Mouse (Mus musculus) lung, adult 2 months (tissue): Measurements from ENCODE around the gene Fmod. TPM values are rescaled to one million over a fixed set of nuclear protein-coding genes. Genes with fewer than 3 reads are reported as not detected.

Experiments
- DNase-seq: peaks from one replicate; pipeline ENCODE4 v3.0.0; 2022
- H3K4me1 ChIP-seq: fragments of 200-500 bp; 2 replicates; pipeline ENCODE4 v1.6.1; 2011; ENCODE audit warnings: low read length; ENCODE audit not compliant: control insufficient read depth, insufficient read depth
- H3K4me3 ChIP-seq: fragments of 200-500 bp; replicated peaks from 2 replicates; pipeline ENCODE3; 2011; ENCODE audit warnings: low read depth, mild to moderate bottlenecking, control low read depth, low read length; ENCODE audit errors: extremely low read depth
- CTCF ChIP-seq: fragments of 200-500 bp; IDR thresholded peaks from 2 replicates; pipeline ENCODE4 v1.5.1; 2011; ENCODE audit warnings: mild to moderate bottlenecking, low read length, control low read depth; ENCODE audit not compliant: insufficient read depth
- POLR2A ChIP-seq: fragments of 200-500 bp; IDR thresholded peaks from 2 replicates; pipeline ENCODE4 v1.6.1; 2011; ENCODE audit warnings: low read depth, mild to moderate bottlenecking, control low read depth, low read length, borderline replicate concordance; ENCODE audit errors: extremely low read depth
- WGBS: fragments of 180-500 bp; shearing (Covaris S2); methylation state at CpG from one replicate; pipeline ENCODE4 v1.1.7; 2018; 5-methylcytosine and 5-hydroxymethylcytosine counted together
- polyA plus RNA-seq: library from polyadenylated mRNA; depleted of rRNA; stranded (reverse); fragments of >200 nt; gene quantifications from 2 replicates; pipeline ENCODE4 v1.2.3, GENCODE M21; 2012; rRNA removed

Gene Fmod
- polyA plus RNA-seq, result 7.9 and 14.2 TPM in 2 replicates

- no peaks in the 10 kb centered on the region for H3K4me1 ChIP-seq
- WGBS, result 45% methylated on average over 9 of the region's 9 CpGs
Measured at GRCm38 (mm10) chr1:134037172-134037571, at the start of gene Fmod. Gene Fmod (plus strand): TSS chr1:134037254.

GRCm38 (mm10) chr1:133988845-133989244, 48.2 kb upstream of the Fmod start:
- no peak overlapping the region for H3K4me3 ChIP-seq
- 31% methylated on average over 3 of the region's 3 CpGs for WGBS
- DNase-seq, result peak; percentile 22
- no peaks in the 10 kb centered on the region; the same call in 1 of the 2 replicates for H3K4me1 ChIP-seq
- TF ChIP-seq POLR2A (no peak), CTCF (no peak)

More at GRCm38 (mm10) chr1:134037172-134037571, at the start of gene Fmod:
- TF ChIP-seq CTCF, result no peak
- no peak for TF ChIP-seq POLR2A
- no peak within 1 kb of the TSS for H3K4me3 ChIP-seq
- no peak for DNase-seq

GRCm38 (mm10) chr1:133991277-133991676, 45.8 kb upstream of the Fmod start:
- no peak for DNase-seq
- WGBS, result 31% methylated on average over 8 of the region's 8 CpGs
- TF ChIP-seq POLR2A, result no peak
- peak; percentile 30; the same call in 1 of the 2 replicates for TF ChIP-seq CTCF
- Histone ChIP-seq H3K4me3 (no peak overlapping the region), H3K4me1 (no peaks in the 10 kb centered on the region; the same call in 1 of the 2 replicates)

- no peak for TF ChIP-seq POLR2A
- no peak for TF ChIP-seq CTCF
- no peaks in the 10 kb centered on the region for H3K4me1 ChIP-seq
- DNase-seq, result no peak
- WGBS, result 58% methylated on average over 7 of the region's 7 CpGs
- H3K4me3 ChIP-seq, result no peak overlapping the region
Measured at GRCm38 (mm10) chr1:134005490-134005889, 31.6 kb upstream of the Fmod start.

- Histone ChIP-seq H3K4me1 (no peaks in the 10 kb centered on the region), H3K4me3 (no peak overlapping the region)
- TF ChIP-seq CTCF, result no peak
- no peak for TF ChIP-seq POLR2A
- DNase-seq, result peak; percentile 37
- WGBS, result 50% methylated on average over 11 of the region's 11 CpGs
Measured at GRCm38 (mm10) chr1:134006105-134006764, 30.8 kb upstream of the Fmod start.

- DNase-seq, result no peak
- no peak for TF ChIP-seq POLR2A
- no peak for TF ChIP-seq CTCF
- WGBS, result 76% methylated on average over 9 of the region's 9 CpGs
Measured at GRCm38 (mm10) chr1:134024293-134024971, 12.6 kb upstream of the Fmod start.

GRCm38 (mm10) chr1:134025975-134026374, 11.1 kb upstream of the Fmod start:
- no peak for DNase-seq
- H3K4me1 ChIP-seq, result no peaks in the 10 kb centered on the region
- WGBS, result 49% methylated on average over 5 of the region's 5 CpGs
- H3K4me3 ChIP-seq, result no peak overlapping the region
- TF ChIP-seq POLR2A (no peak), CTCF (no peak)

More at GRCm38 (mm10) chr1:134024293-134024971, 12.6 kb upstream of the Fmod start:
- Histone ChIP-seq H3K4me3 (no peak overlapping the region), H3K4me1 (no peaks in the 10 kb centered on the region)

GRCm38 (mm10) chr1:134026741-134027140, 10.3 kb upstream of the Fmod start:
- Histone ChIP-seq H3K4me3 (no peak overlapping the region), H3K4me1 (no peaks in the 10 kb centered on the region)
- no peak for TF ChIP-seq CTCF
- TF ChIP-seq POLR2A, result no peak
- whole genome bisulfite sequencing, result 88% methylated on average over 9 of the region's 9 CpGs
- no peak for DNase-seq

GRCm38 (mm10) chr1:134028161-134028846, 8.8 kb upstream of the Fmod start:
- H3K4me3 ChIP-seq, result no peak overlapping the region
- H3K4me1 ChIP-seq, result no peaks in the 10 kb centered on the region
- 52% methylated on average over 14 of the region's 14 CpGs for WGBS
- TF ChIP-seq POLR2A (no peak), CTCF (no peak)
- DNase-seq, result no peak
